Comparison of ENCODE assay signal across 35 mouse cellular contexts in genomic region chr5:151277927-151278326, GRCm38 (mm10).
"Had no signal": no experiment of that assay in that cellular context is flagged by ENCODE, and none has a peak within 500 bp of the region (broad histone marks: within the 10 kb centered on the region; RNA-seq: fewer than 3 reads in every experiment).

No protein-coding gene starts in this region.

- H3K27me3 ChIP-seq: heart, embryonic 12.5 days; heart, embryonic 13.5 days; heart, embryonic 15.5 days; hindbrain, embryonic 12.5 days; hindbrain, embryonic 13.5 days; hindbrain, embryonic 15.5 days; intestine, embryonic 15.5 days; kidney, embryonic 15.5 days had no signal

- H3K36me3 ChIP-seq: heart, embryonic 10.5 days; heart, embryonic 12.5 days; heart, embryonic 13.5 days; heart, embryonic 15.5 days; hindbrain, embryonic 10.5 days; hindbrain, embryonic 12.5 days; hindbrain, embryonic 13.5 days; hindbrain, embryonic 15.5 days; intestine, embryonic 15.5 days; kidney, embryonic 15.5 days had no signal

- H3K4me3 ChIP-seq: heart, adult 2 months; heart, embryonic 10.5 days; heart, embryonic 12.5 days; heart, embryonic 13.5 days; heart, embryonic 15.5 days; hindbrain, embryonic 10.5 days; hindbrain, embryonic 12.5 days; hindbrain, embryonic 13.5 days; hindbrain, embryonic 15.5 days; intestine, embryonic 15.5 days; kidney, embryonic 15.5 days; layer of hippocampus, adult 2 months had no signal

- H3K27ac ChIP-seq: heart, adult 2 months; heart, embryonic 10.5 days; heart, embryonic 13.5 days; heart, embryonic 15.5 days; hindbrain, embryonic 10.5 days; hindbrain, embryonic 12.5 days; hindbrain, embryonic 13.5 days; hindbrain, embryonic 14.5 days; hindbrain, embryonic 15.5 days; hindbrain, postnatal 0 days; intestine, embryonic 15.5 days; kidney, embryonic 15.5 days; kidney, postnatal 0 days; layer of hippocampus, adult 2 months had no signal

- H3K9ac ChIP-seq: heart, embryonic 12.5 days; heart, embryonic 13.5 days; heart, embryonic 15.5 days; hindbrain, embryonic 12.5 days; hindbrain, embryonic 13.5 days; hindbrain, embryonic 14.5 days; hindbrain, embryonic 15.5 days; intestine, embryonic 15.5 days; kidney, embryonic 15.5 days had no signal

- DNase-seq: heart, adult 2 months; heart, postnatal 10 days; heart, postnatal 14 days; heart, postnatal 36 days; heart, postnatal 4 days; kidney, adult 11 months; kidney, adult 18-20 months; kidney, adult 2 months; kidney, adult 8-10 months; kidney, adult 9 months; kidney, postnatal 10 days; kidney, postnatal 14 days; kidney, postnatal 25 days; kidney, postnatal 36 days; kidney, postnatal 4 days; layer of hippocampus, adult 9-11 months had no signal

- ATAC-seq: hindbrain, embryonic 16.5 days; hindbrain, postnatal 0 days; inflammation-experienced regulatory T-cells, adult 6 months; intestine, embryonic 15.5 days; intestine, embryonic 16.5 days; intestine, postnatal 0 days had no signal

- H3K4me1 ChIP-seq: heart, embryonic 10.5 days; heart, embryonic 12.5 days; heart, embryonic 13.5 days; heart, embryonic 15.5 days; hindbrain, embryonic 10.5 days; hindbrain, embryonic 12.5 days; hindbrain, embryonic 13.5 days; hindbrain, embryonic 15.5 days; intestine, embryonic 15.5 days had no signal

- H3K9me3 ChIP-seq: heart, embryonic 10.5 days; heart, embryonic 13.5 days; heart, embryonic 15.5 days; hindbrain, embryonic 10.5 days; hindbrain, embryonic 12.5 days; hindbrain, embryonic 13.5 days; hindbrain, embryonic 15.5 days; intestine, embryonic 15.5 days; kidney, embryonic 15.5 days had no signal

- H3K4me2 ChIP-seq: heart, embryonic 11.5 days; heart, embryonic 12.5 days; heart, embryonic 13.5 days; heart, embryonic 15.5 days; hindbrain, embryonic 12.5 days; hindbrain, embryonic 13.5 days; hindbrain, embryonic 14.5 days; hindbrain, embryonic 15.5 days; intestine, embryonic 15.5 days; kidney, embryonic 15.5 days had no signal
